Mouse (Mus musculus): ENCODE data around the gene Gjd3.

DNA sequence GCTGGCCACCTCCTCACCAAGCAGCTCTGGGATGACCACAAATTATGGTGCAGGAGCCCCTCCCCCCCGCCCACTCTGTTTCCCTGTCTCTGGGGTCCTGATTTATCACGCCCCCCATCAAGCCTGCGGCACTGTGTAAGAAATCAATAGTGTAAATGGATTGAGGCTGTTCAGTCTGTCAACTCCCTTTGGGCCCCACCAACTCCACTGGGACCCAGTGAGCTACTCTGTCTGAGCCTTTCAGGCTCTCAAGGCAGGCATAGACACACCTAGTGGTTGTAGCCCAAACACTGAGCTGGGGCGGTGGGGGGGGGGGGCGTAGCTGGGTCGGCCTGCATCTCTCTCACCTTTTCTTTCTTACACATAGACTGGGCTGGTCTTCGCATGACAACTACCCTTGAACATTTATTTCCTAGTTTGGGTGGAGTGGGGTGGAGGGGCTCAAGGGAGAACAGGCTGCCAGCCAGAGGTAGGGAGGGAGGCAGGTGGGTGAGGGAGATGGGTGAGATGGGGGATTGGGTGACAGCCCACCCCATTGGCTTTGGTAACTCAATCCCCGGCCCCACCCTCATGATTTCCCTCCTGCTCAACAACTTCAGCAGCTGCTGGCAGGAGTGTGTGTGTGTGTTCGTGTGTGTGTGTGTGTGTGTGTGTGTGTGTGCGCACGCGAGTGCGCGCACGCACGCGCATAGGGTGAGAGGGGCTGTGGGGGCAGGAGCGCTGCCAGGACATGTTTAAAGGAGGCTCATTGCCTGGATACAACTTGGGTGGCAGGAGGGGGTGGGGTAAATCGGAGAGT, 50.3 kb downstream of the Gjd3 start:
- TF ChIP-seq CTCF (IDR thresholded peaks at IDR 0.05; ENCODE audit: insufficient read depth, low read length) (no peak), POLR2A (IDR thresholded peaks at IDR 0.05; ENCODE audit: borderline replicate concordance, extremely low read depth, low read depth, low read length) (no peak)

Measured in lung, adult 2 months (tissue).